Mouse (Mus musculus) testis, adult 2 months (tissue): ENCODE data around the gene Hacd1.

Experiments
- CTCF ChIP-seq: fragments of 200-500 bp; IDR thresholded peaks from 2 replicates; pipeline ENCODE4 v1.5.1; 2012; ENCODE audit warnings: low read depth, mild to moderate bottlenecking, inconsistent platforms, low read length, moderate library complexity; ENCODE audit not compliant: control insufficient read depth, insufficient read depth, insufficient replicate concordance
- POLR2A ChIP-seq: fragments of 200-500 bp; IDR thresholded peaks from 2 replicates; pipeline ENCODE4 v1.6.1; 2012; ENCODE audit warnings: low read depth, mild to moderate bottlenecking, inconsistent platforms, low read length, moderate library complexity; ENCODE audit not compliant: control insufficient read depth

DNA sequence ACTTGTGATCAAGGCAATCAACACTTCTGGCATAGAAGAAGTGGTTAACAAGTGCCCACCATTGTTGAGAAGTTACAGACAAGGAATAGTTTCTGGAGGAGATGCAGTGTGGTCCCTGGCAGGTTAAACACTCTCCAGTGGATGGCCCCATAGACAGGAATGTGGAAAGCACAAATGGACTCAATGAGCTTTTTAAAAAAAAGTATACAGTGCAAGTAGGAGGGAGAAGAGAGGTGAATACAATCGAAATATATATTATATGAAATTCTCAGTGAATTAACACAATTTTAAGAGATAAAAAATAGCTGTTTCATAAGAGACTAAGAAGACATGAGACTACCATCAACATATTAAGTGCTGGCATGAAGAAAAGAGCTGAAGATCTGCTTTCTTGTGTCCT, 36.7 kb downstream of the Hacd1 start:
- TF ChIP-seq POLR2A (no peak), CTCF (no peak)
